Mouse (Mus musculus) duodenum, adult 2 months (tissue): ENCODE measurements around the gene Cyp2a22. TPM values are rescaled to one million over a fixed set of nuclear protein-coding genes. Genes with fewer than 3 reads are reported as not detected.

Experiments
- polyA plus RNA-seq: library from polyadenylated mRNA; depleted of rRNA; stranded (reverse); fragments of >200 nt; gene quantifications from 2 replicates; pipeline ENCODE4 v1.2.3, GENCODE M21; 2012; ENCODE audit warnings: low replicate concordance; rRNA removed

Gene Cyp2a22
- not detected in 2 replicates for polyA plus RNA-seq

DNA sequence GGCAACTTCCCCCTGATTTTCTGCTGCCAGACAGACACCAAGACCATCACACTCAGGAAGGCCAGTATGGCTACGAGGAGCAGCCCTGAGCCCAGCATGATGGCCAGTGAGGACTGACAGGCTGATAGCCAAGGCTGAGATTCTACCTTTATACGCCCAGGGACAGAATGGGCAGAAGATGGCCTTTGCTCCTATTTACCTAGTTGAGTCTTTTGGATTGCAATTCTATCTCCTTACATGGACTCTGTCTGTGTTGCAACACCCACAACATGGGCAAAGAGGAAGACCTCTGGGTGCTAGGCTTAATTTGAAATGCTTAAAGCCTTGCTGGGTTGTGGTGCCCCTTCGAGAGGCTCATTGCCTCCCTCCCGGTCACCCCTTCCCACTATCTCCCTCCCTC lies at the start of gene Cyp2a22:
Cyp2a22 (minus strand) TSS at position 123 of the 400 bp plus-strand sequence.

Other genes with a start within 250 kb of the Cyp2a22 start
- gene Cyp2b19, start 182.2 kb downstream of the Cyp2a22 start, polyA plus RNA-seq = not detected in 2 replicates
- gene Cyp2g1, start 130.5 kb downstream of the Cyp2a22 start, polyA plus RNA-seq = not detected in 2 replicates
- gene Cyp2a5, start 104.1 kb downstream of the Cyp2a22 start, polyA plus RNA-seq = 0.05 TPM in 1 of 2 replicates, not detected in the other
- 0.11 and 0.57 TPM in 2 replicates for gene Cyp2a12, start 89.7 kb upstream of the Cyp2a22 start, polyA plus RNA-seq
- gene Cyp2f2, start 180.5 kb upstream of the Cyp2a22 start, polyA plus RNA-seq = 0.44 and 0.50 TPM in 2 replicates
- not detected in 2 replicates for gene Cyp2t4, start 214.3 kb upstream of the Cyp2a22 start, polyA plus RNA-seq
- gene Egln2, start 227.4 kb upstream of the Cyp2a22 start, polyA plus RNA-seq = 73.0 and 128 TPM in 2 replicates
- gene Rab4b, start 239.5 kb upstream of the Cyp2a22 start, polyA plus RNA-seq = 69.3 and 96.8 TPM in 2 replicates
- 0.62 TPM in 1 of 2 replicates, not detected in the other for gene Gm21983, start 241.7 kb upstream of the Cyp2a22 start, polyA plus RNA-seq
- 0.79 and 4.3 TPM in 2 replicates for gene Mia, start 241.8 kb upstream of the Cyp2a22 start, polyA plus RNA-seq